Mouse (Mus musculus) adrenal gland, postnatal 36 days (tissue): ENCODE measurements around the gene Rft1. TPM values are rescaled to one million over a fixed set of nuclear protein-coding genes. Genes with fewer than 3 reads are reported as not detected.

Experiments
- DNase-seq, 2 experiments: peaks; one replicate each; pipeline ENCODE4 v3.0.0; 2021; ENCODE audit warnings: mixed read lengths in 1 of 2
- total RNA-seq, 2 experiments: library from RNA; stranded (reverse); gene quantifications; 2 replicates each; pipeline ENCODE4 v1.2.3; 2021

Gene Rft1
- total RNA-seq, 2 experiments from 2014 or later = 25.5 to 33.2 TPM

DNA sequence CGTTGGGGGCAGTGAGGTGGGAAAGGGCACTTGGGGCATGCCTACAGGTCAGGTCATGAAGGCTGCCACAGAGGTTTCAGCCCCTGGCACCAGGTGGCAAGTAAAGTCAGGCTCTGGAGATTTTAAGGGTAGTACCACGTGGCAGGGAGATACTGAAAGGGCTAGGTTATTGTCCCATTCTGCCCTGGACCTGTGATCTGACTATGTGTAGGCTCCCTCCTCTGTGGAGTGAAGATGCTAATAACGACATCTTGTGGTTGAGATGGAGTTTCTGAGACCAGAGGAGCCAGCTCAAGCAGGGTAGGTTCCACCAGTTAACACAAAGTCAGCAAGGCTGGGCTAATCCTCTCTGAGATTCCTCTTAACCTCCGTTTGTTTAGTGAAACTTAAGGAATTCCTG, 24.3 kb upstream of the Rft1 start:
- DNase-seq = no peak

DNA sequence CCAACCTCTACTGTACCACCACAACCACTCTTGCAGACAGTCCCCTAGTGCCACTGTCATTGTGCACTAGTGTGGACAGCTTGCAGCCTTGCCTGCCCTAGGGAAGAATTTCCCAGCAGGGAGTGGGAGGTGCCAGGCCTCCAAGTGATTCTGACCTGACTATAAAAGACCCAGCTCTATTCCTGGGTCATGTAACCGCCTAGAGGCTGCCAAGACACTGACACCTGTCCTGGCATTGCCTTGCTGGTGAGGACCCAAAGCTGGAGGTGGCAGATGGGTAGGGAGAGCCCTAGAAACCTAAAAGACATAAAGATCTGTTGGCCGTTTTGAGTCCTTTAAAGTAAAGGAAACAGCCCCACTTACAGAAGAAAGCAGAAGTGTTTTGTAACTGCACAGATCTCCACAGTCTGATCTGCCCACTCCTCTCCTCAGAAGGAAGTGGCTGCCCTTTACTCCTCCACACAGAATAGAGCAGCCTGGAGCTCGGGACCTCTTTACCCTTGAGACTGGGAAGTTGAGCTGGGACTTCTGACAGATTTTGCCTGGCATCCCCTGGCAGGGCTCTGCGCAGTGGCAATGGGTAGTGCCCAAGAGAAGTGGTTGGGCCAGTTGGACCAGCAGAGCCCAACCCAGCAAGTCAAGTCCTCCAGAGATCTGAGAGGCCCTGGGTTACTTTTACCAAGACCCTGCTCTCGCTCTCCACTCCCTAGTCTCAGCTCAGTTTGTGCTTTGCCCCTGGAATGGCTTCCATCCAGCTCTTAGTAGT, 23.2 kb upstream of the Rft1 start:
- DNase-seq = no peak

DNA sequence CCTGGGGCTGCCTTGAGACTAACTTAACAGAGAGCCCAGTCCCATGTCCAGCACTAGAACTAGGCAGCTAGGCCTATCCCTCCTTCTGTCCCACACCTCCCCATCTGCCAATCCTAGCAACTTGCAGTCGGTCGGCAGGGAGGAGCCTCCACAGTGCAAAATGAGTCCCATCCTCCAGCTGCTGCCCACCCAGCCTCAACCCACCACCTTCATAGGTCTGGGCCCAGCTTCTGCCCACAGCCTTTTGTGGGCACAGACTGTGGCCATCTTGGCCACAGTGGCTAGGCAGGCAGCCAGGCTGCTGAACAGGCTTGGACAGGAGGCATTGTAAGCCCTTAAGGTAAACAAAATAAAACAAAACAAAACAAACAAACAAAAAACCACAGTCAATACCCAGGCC, 22.3 kb upstream of the Rft1 start:
- DNase-seq = no peak

DNA sequence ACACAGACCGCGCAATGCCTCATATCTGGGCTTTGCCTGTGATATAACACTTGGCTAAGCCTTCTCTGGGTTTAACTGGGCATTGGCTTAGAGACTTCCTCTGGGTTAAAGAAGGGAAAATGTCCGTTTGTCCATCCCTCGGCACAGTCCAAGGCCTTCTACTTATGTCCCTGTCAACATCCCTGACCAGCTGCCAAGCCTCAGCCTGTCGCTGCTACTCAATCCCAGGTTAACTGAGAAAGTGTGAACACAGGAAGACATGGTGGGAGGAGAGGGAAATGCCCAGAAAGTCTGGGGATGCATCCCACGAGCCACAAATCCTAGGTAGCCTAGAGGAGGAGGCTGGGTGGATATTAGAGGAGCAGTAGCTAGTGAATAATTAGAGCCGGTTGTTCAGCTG, 20.5 kb upstream of the Rft1 start:
- DNase-seq = no peak

DNA sequence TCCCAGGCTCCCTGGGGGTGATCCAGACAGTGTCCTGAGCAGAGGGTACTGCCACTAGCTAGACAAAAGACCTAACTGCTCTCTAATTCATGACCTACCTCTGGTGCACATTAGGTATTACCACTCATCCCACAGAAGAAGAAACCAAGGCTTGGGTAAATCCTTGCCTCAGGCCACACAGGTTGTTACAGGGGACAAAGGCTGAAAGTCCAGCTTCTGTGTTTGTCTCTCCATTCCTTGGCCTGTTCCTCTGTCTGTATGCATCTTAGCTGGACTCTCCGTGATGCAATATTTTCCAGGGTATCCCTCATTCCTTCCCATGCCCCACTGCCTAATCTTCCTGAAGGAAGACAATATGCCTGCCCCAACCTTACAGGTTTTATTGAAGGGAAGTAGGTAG, 19.7 kb upstream of the Rft1 start:
- DNase-seq = no peak

DNA sequence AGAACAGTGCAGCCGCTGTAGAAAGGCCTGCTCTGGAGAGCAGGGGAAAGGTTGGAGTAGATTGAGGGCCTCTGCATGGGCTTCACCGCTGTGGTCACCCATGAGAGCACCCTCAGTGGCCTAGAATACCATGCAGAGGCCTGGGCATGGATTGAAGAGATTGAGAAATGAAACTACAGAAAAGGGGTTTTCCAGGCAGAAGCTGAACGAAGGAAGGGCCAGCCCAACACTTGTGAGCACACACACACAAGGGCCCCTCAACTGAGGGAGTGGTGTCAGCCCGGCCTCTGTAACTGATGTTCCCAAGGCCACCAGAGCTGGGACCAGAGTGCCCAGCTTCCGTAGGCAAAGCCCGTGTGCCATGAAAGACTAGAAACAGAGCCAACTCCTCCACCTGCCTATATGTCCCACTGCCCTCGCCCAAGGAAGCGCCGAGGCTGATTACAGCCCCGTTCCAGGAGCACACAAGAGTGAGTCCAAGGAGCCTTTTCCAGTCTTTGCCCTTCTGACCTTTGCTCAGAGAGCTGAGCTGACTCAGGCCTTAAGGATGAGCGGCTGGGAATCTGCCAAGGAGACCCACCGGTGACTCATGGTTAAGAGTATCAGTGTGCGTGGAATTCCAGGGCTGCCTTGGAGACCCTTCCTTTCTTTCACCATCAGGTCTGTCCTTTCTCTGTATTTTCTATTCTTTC, 18.8 kb upstream of the Rft1 start:
- peak; percentile 75 to 79 for DNase-seq

DNA sequence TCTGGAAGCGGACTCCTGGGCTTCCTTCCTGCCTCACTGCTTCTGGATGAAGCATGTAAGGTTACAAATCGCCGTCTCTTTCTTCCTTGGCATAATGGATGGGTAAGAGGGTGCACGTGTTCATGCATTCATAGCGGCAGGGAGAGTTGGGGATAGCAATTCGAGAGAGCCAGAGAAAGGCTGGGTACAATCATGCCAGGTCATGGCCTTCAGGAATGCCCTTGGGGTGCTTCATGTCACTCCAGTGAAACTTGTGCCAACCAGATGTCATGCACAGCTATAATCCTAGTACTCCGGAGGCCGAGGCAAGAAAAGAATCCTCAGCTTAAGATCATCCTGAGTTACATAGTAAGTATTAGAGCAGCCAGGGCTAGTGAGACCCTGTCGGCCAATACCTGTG, 17.7 kb upstream of the Rft1 start:
- peak; percentile 45 to 65 for DNase-seq

DNA sequence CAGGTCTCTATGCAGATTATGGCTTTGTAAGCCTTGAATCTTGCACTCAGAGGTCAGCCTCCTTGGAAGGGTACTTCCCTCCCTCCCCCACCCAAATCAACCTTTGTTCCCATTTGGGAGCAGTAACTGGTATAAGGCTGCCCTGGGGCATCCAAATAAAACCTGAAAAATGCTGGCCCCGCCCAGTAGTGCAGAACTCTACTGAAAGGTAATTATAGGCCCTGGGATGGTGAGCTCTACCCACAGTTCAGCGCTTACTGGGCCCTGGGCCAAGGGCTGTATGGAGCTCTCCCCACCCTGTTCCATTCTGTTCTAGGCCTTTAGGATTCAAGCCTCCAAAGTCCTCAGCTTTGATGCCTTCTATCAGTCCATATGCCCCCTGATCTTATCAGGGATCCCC, 17.1 kb upstream of the Rft1 start:
- DNase-seq = no peak

DNA sequence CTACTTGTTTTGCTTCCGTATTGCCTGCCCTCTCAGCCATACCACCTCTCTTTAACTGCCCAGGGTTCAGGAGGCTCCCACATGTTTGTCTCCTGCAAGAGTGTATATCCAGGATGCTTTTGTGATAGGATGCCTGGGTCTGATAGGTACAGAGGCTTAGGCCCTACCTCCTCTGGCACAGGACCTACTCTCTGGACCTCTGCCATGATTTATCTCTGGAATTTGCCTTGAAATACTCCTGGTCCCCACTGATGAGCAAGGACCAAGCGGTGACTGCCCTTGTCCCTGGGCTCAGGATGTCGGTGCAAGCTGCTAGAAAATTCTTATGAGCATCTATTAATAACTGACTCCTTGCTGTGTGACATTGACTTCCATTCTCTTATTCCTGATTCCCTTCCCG, 16.2 kb upstream of the Rft1 start:
- peak; percentile 71 to 73 for DNase-seq

DNA sequence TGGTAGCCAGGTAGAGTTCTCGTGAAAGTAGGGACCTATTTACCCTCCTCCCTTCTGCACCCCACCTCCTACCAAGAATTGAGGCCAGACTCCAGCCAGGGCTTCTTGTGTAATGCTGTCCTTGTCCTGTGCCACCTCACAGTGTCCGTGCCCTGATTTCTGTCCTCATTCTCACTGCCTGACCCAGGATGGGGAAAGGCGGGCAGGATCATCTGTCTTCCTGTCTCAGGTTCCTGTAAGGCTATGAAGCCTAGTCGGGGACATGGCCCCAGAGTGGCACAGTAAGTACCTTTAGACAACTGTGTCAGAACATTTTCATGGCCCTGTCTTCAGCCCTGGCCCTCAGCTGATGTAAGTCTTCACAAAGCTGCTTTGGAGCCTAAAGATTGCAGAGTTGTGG, 15.5 kb upstream of the Rft1 start:
- peak; percentile 57 to 81 for DNase-seq

DNA sequence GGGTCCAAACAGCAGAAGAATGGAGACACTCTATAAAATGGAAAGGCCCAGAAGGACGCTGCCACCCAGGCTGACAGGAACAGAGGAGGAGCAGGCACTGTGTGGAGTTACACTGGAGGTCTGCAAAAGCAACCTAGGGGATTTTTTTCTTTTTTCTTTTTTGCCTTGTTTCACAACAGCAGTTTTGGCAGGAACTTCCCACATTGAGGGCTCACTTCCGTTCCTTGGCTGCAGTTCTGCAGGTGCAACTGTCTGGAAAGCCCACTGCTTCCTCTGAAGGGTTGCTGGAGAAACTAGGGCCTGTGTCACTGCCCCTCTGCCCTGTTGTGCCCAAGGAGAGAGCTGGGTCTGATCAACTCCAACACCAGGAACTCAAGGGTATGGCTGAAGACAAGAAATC, 12.4 kb upstream of the Rft1 start:
- DNase-seq = no peak

DNA sequence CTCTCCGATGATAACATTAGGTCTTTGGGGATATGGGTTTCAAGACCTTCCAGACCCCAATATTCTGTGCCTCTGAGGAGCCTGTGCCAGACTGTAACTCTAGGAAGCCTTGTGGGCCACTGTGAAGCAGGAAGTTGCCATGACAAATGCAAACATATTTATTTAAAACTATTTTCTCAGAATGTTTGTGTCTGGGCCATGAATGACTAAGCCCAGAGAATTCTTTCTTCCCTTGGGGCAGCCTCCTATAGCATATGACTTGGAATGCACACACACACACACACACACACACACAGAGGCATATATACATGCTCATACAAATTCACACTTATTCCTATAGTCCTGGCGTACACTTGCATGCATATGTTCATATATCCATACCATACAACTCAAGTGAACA, 10.1 kb upstream of the Rft1 start:
- DNase-seq = no peak

DNA sequence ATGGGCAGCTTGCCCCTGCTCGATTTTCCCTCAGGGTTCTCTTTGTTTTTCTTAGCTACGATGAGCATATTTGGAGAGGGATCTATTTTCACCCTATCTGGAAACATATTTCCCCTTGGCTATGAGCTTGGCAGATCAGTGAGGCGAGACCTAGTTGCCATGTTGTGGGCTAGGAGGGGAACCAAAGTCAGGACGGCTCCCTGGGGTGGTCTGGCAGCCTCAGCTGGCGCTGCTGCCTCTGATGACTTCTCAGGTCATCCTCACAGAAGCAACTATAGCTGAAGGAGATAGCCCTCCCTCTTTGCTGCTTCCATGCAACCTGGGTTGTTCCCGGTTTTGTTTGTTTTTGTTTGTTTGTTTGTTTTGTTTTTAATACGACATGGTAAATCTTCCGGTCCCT, 9.1 kb upstream of the Rft1 start:
- no peak for DNase-seq

DNA sequence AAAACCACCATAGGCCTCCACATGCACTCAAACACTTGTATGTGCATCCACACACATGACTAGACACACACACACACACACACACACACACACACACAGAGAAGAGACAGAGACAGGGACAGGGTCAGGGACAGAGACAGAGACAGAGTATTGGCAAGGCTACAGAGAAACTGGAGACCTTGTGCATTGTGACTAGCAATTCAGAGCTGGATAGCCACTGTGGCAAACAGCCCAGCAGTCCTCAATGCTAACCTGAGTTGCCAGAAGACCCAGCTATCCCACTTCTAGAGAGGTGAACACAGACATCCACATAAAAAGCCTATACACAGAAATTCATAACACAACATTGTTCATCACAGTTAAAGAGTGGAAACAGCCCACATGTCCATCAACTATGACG, 7.7 kb upstream of the Rft1 start:
- DNase-seq = peak; percentile 31 to 55

DNA sequence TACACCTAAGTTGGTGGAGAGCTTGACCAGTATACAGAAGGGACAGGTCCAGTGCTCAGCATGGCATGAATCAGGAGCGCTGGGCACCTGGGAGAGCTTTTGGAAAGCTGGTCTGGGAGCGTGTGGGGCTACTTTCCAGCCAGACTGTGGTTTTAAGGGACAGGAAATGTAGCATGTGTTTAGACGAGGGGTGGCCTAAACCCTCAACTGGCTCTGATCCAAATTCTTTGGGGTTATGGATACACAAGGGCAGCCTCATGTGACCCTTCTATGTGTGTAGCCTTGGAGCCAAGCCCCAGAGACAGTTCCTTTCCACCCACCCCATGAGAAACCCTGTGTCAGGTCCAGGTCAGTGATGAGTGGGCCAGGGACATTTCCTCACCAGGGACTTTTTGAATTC, 5.7 kb upstream of the Rft1 start:
- no peak for DNase-seq

DNA sequence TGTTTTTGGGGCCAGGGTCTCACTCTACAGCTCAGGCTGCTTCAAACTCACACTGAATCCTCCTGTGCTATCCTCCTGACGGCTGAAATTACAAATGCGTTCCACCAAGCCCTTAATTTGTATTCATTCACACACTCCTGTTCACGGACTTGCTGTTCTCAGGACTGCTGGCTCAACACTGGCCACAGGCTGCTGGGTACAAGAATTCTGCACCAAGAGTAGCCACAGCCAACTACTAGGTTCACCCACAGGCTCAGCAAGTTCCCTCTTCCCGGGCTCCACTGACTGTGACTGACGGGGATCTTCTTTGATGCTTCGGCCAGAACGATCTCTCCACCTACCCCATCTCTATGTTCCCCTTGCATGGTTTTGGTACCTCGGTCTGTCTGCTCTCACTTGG, 4.4 kb upstream of the Rft1 start:
- no peak for DNase-seq

DNA sequence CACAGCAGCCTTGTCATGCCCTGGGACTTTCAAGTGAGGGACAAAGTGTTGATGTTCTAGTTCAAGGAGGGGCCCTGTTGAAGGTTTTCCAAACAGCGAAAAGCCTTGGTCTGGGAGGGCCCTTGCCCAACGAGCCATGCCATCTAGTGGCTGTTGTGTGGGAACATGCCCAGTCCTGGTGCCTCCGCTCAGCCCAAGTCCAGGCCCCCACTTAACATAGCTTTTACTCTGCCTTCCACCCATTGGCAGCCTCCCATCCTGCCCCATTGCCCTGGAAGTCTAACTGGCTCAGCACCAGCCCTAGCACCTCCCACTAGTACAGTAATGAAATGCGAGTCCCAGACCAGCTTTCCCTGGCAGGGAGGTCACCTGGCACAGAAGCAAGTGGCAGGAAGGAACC, 3.2 kb upstream of the Rft1 start:
- peak; percentile 88 to 91 for DNase-seq

DNA sequence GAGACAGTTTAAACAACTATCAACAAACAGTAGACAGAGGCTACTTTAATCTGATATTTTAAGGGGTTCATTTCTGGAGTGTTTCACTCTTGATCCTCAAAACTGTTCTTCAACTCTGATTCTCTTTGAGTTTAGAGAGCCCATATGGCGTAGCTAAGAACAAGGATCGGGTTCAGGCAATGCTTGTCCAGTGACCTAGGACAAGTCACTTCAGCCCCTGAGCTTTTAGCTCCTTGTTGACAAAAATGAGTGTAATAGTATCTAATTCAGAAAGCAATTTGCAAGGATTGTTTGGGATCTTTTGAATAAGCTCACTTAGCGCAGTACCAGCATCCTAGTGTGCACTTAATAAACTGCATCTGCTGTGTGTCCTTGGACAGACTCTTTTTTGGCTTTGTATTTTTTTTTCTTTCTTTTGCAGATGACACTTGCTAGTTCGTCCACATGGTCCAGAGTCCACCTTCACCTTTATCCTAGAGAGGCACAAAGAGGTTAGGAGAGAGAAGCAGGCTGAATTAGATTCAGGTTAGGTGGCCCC, 600 bp downstream of the Rft1 start:
- DNase-seq = no peak

DNA sequence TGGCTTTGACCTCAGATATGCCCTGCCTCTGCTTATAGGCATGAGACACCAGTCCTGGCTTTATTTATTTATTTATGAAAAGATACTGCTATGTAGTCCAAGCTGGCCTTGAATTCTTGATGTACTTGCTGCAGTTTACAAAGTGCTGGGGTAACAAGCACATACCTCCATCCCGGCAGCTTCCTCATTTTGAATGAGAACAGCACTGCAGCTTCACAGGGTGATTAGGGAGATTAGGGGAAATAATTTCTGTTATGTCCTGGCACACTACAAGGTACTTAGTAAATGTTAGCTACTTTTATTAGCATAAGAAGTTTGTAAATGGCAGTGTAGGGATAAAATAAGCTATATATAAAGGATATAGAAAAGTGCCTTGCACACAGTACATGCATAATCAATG, 1.4 kb downstream of the Rft1 start:
- no peak for DNase-seq

DNA sequence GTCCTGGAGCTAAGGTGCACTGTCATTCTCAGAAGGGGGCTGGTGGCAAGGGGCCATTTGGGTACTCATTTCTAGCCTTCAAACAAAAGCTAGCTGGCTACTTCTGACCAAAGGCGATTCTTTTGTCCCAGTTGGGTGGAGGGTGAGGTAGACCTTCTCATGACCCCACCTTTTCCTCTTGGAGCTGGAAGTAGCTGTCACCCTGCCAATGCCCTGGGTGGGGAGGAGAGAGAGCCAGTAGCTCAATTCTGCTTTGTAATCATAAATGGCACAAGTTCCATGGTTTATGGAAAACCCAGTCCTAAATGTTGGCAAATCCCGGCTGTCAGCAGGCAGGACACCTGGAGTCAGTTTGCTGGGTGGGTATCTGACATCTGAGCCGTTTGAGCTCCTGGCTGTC, 11.9 kb downstream of the Rft1 start:
- DNase-seq = no peak

DNA sequence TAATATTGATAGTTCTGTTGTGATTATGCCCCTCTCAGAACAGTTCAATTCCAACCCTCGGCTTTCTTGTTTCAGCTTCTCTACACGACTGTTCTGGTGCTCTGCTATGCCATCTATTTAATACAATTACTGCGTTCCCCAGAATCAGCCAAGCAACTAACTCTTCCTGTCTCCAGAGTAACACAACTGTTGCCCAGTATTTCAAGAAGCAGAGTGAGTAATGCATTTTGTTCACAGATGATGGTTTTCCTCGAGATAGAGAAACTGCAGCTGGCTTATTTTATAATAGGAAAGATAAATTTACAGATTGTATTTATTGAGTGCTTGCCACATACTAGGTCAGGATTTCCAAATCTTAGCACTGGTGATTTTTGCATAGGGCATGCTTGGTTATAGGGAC, 12.4 kb downstream of the Rft1 start:
- DNase-seq = no peak

DNA sequence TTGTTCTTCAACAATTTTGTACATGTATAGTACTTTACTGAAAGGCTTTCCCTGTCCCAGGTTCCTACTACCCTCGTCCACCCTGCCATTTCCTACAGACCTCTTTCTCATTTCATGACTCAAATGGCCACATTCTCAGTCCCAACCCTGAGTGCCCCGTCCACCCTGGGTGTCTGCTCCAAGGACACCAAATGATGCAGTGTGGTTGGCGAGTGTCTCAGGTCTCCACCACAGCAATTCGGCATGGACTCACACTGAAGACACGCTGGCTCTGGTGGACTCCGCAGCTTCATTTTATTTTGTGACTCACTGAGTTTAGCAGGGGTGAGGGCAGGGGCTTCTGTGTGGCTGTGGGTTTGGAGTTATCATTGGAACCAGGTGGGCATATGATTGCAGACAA, 16.0 kb downstream of the Rft1 start:
- DNase-seq = peak; percentile 57 to 70

DNA sequence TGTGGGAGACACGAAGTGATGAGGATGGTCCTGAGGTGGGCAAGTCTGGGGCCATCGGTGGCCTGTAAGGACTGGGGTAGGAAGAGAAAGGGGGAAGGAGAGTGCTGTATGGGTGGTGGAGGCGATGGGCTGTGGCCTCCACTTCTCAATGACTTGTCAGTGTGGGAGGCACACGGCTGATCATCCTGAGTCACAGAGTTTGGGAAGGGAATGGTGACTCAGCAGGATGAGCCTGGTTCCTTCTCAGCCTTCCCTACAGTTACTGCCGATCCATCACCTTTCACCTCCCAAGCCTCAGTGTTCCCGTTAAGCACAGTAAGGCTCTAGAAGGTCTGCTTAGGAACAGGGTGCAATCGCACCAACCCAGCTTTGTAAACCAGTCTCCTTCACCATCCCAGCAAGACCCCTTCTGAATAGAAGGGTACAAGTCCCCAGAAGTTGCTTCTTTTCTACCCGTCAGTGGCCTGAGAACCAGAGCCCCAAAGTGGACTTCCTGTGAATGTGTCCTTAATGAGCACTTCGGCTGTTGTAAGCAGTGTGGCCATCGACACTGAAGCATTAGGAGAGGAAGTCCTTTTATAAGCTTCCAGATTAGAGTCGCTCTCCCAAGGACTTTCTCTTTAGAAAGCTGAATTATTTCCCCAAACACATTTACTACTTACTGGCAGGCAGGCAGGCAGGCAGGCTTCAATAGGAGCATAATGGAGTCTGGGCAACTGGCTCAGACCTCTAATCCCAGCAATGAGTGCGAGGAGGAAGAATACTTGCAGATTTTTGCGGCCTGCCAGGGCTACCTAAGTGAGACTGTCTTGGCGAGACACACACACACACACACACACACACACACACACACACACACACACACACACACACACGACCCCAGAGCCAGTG, 17.2 kb downstream of the Rft1 start:
- peak; percentile 72 for DNase-seq
